In the genomic region with DNA sequence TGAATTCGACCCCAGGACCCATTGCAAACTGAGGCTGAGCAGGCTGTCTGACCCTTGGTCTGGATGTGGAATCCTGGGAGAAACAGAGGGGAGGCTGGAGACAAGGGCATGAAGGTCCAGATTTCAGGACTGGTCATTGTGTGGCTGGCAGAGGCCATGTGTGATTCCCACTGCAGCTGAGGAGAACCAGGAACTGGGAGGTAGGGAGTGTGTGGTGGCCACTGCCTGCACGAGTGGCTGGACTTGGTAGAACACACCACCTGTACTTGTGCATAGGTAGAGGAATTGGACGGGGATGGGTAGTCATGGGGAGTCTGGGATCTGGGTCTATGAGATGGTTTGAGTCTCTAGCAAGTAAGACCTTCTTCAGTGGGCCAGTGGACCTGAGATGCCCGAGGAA, we compare ENCODE assay signal across 15 mouse cellular contexts.
DNase-seq lines count a peak whose midpoint lies in the region; ATAC-seq and TF ChIP-seq lines count a peak whose summit lies in the region.
"Had no signal": no experiment of that assay in that cellular context is flagged by ENCODE, and none has a peak within 500 bp of the region (broad histone marks: within the 10 kb centered on the region; RNA-seq: fewer than 3 reads in every experiment).

No protein-coding gene starts in this region.

- H3K27me3 ChIP-seq in heart, embryonic 10.5 days (ENCODE audit: insufficient read depth, poor library complexity, severe bottlenecking), result no peaks in the 10 kb centered on the region
- no peaks in the 10 kb centered on the region for H3K27me3 ChIP-seq in E14TG2a.4 (ENCODE audit: insufficient read depth, low read length)
- no peaks in the 10 kb centered on the region for H3K27me3 ChIP-seq in forebrain, embryonic 13.5 days
- H3K27me3 ChIP-seq in limb, embryonic 10.5 days (ENCODE audit: low read depth, poor library complexity, severe bottlenecking), result no peaks in the 10 kb centered on the region
- H3K27me3 ChIP-seq: liver, embryonic 13.5 days; stomach, embryonic 15.5 days had no signal

- peak overlapping the region; percentile 41; the same call in 1 of the 2 replicates for H3K9ac ChIP-seq in forebrain, embryonic 13.5 days
- H3K9ac ChIP-seq: liver, embryonic 13.5 days; stomach, embryonic 15.5 days had no signal

- H3K36me3 ChIP-seq in heart, embryonic 10.5 days, result peaks cover 5% of the 10 kb centered on the region; the same call in 1 of the 2 replicates
- H3K36me3 ChIP-seq in E14TG2a.4 (ENCODE audit: insufficient read depth, low read length), result peaks cover 44% of the 10 kb centered on the region
- H3K36me3 ChIP-seq in forebrain, embryonic 13.5 days (ENCODE audit: poor library complexity, severe bottlenecking), result no peaks in the 10 kb centered on the region
- no peaks in the 10 kb centered on the region for H3K36me3 ChIP-seq in limb, embryonic 10.5 days
- H3K36me3 ChIP-seq: liver, embryonic 13.5 days; stomach, embryonic 15.5 days had no signal

- peaks cover 46% of the 10 kb centered on the region for H3K4me1 ChIP-seq in heart, embryonic 10.5 days
- peaks cover 61% of the 10 kb centered on the region for H3K4me1 ChIP-seq in E14TG2a.4 (replicated peaks; ENCODE audit: low read depth, low read length)
- H3K4me1 ChIP-seq in forebrain, embryonic 13.5 days, result peaks cover 53% of the 10 kb centered on the region
- peaks cover 51% of the 10 kb centered on the region for H3K4me1 ChIP-seq in limb, embryonic 10.5 days

- TF ChIP-seq CTCF in E14TG2a.4 (conservative IDR thresholded peaks at IDR 0.05; ENCODE audit: low read length), result no peak

- no peak for ATAC-seq in forebrain, embryonic 13.5 days
- no peak for ATAC-seq in megakaryocyte-erythroid progenitor cell, adult 5-6 weeks (replicated peaks; ENCODE audit: low FRiP score, low TSS enrichment, poor library complexity, severe bottlenecking)

- no peaks in the 10 kb centered on the region for H3K9me3 ChIP-seq in heart, embryonic 10.5 days
- peaks cover 27% of the 10 kb centered on the region for H3K9me3 ChIP-seq in E14TG2a.4 (ENCODE audit: low read length)
- H3K9me3 ChIP-seq in forebrain, embryonic 13.5 days (replicated peaks), result no peaks in the 10 kb centered on the region
- H3K9me3 ChIP-seq in limb, embryonic 10.5 days (replicated peaks), result no peaks in the 10 kb centered on the region
- H3K9me3 ChIP-seq: liver, embryonic 13.5 days; stomach, embryonic 15.5 days had no signal

- no peak for DNase-seq in heart, embryonic 10.5 days (ENCODE audit: low spot score)
- no peak for DNase-seq in heart, postnatal 14 days
- DNase-seq in limb, embryonic 10.5 days (ENCODE audit: low spot score), result no peak
- no peak for DNase-seq in spleen, postnatal 4 days (ENCODE audit: low spot score in 2 of 2)
- no peak for DNase-seq in adrenal gland, postnatal 10 days
- DNase-seq: cerebellum, adult 11 months; gastrocnemius, postnatal 14 days; heart, postnatal 10 days; liver, embryonic 13.5 days; lung, postnatal 36 days; thymus, postnatal 4 days had no signal

- 0 out of 2 replicates have a peak overlapping the region, but pooled peaks have one; percentile 59 for H3K27ac ChIP-seq in heart, embryonic 10.5 days
- H3K27ac ChIP-seq in forebrain, embryonic 13.5 days, result peak overlapping the region; percentile 98
- peak overlapping the region; percentile 80 for H3K27ac ChIP-seq in limb, embryonic 10.5 days
- H3K27ac ChIP-seq: liver, embryonic 13.5 days had no signal

- H3K4me2 ChIP-seq in forebrain, embryonic 13.5 days, result no peak overlapping the region
- H3K4me2 ChIP-seq: liver, embryonic 13.5 days; stomach, embryonic 15.5 days had no signal

- intact Hi-C loops in heart, postnatal 14 days (cut with DNase I), result loop anchor here (2.0 to 10.0 kb wide), 4 partner anchors 17 to 879 kb away; a partner anchor contains a TSS

- WGBS in heart, embryonic 10.5 days, result 59% methylated on average over 4 of the region's 4 CpGs
- WGBS in forebrain, embryonic 13.5 days, result 48% methylated on average over 4 of the region's 4 CpGs
- 60% methylated on average over 4 of the region's 4 CpGs for whole genome bisulfite sequencing in limb, embryonic 10.5 days

- H3K4me3 ChIP-seq in heart, embryonic 10.5 days, result no peak overlapping the region
- H3K4me3 ChIP-seq in E14TG2a.4 (replicated peaks; ENCODE audit: low read length), result 0 out of 2 replicates have a peak overlapping the region, but pooled peaks have one; percentile 7
- no peak overlapping the region for H3K4me3 ChIP-seq in forebrain, embryonic 13.5 days
- no peak overlapping the region for H3K4me3 ChIP-seq in limb, embryonic 10.5 days
- H3K4me3 ChIP-seq: liver, embryonic 13.5 days; stomach, embryonic 15.5 days had no signal
